Mouse (Mus musculus) liver, postnatal 0 days (tissue): Measurements from ENCODE around the gene Cenpi.

ENCODE experiments used
- CTCF ChIP-seq: sonication (generic); IDR thresholded peaks from 2 replicates; pipeline ENCODE4 v1.5.1; 2016; ENCODE audit warnings: antibody characterized with exemption, low read depth
- EP300 ChIP-seq: IDR thresholded peaks from 2 replicates; pipeline ENCODE4 v1.6.1; 2016; ENCODE audit warnings: antibody characterized with exemption, low read depth, mild to moderate bottlenecking

DNA sequence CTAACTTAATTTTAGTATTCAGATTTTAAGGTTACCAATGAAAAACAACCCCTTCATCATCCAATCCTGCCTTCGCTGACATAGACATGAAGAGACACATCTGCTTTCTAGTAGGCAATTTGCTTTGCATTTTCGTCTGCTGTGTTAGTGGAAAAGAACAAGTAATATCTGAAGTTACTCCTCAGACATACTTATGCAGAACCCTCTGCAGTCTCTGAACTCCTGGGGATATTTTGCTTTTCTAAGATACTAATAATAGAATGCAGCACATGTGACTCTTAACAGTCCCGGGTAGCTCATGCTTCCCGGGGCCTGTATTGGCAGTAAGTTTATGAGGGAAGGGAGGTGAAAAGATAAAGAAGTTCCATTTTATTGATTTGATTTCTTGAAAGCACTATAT, 54.3 kb downstream of the Cenpi start:
- TF ChIP-seq CTCF = no peak
- TF ChIP-seq EP300 = no peak
